Mouse (Mus musculus) intestine, postnatal 0 days (tissue): ENCODE results near the gene Mad1l1. TPM values are rescaled to one million over a fixed set of nuclear protein-coding genes. Genes with fewer than 3 reads are reported as not detected.
A peak's percentile ranks its signal among the peaks of the same experiment; 100 is the strongest.

Source experiments
- ATAC-seq: fragments of 200-750 bp; cut with Nextera tagmentation; 2 replicates; pipeline ENCODE4 v1.8.0; 2017; ENCODE audit warnings: mild to moderate bottlenecking, moderate TSS enrichment, moderate library complexity
- H3K27ac ChIP-seq: fragments of 300-500 bp; sonication (generic); 2 replicates; pipeline ENCODE4 v1.5.1; 2014; ENCODE audit warnings: mild to moderate bottlenecking, low read depth, low read length, moderate library complexity
- H3K27me3 ChIP-seq: fragments of 300-500 bp; sonication (generic); replicated peaks from 2 replicates; pipeline ENCODE4 v1.6.1; 2014; ENCODE audit warnings: low read length, mixed read lengths; ENCODE audit not compliant: control insufficient read depth, insufficient read depth
- H3K36me3 ChIP-seq: fragments of 300-500 bp; sonication (generic); 2 replicates; pipeline ENCODE4 v1.6.1; 2014; ENCODE audit warnings: mild to moderate bottlenecking, moderate library complexity; ENCODE audit not compliant: control insufficient read depth, insufficient read depth
- H3K4me1 ChIP-seq: fragments of 300-500 bp; sonication (generic); replicated peaks from 2 replicates; pipeline ENCODE4 v1.6.1; 2014; ENCODE audit warnings: antibody characterized with exemption, low read length, mixed read lengths; ENCODE audit not compliant: control insufficient read depth, insufficient read depth
- H3K4me2 ChIP-seq: fragments of 300-500 bp; sonication (generic); replicated peaks from 2 replicates; pipeline ENCODE4 v1.6.1; 2014; ENCODE audit warnings: low read depth, mild to moderate bottlenecking, moderate library complexity
- H3K4me3 ChIP-seq: fragments of 300-500 bp; sonication (generic); 2 replicates; pipeline ENCODE4 v1.5.1; 2014; ENCODE audit warnings: low read depth, low read length
- H3K9ac ChIP-seq: fragments of 300-500 bp; sonication (generic); 2 replicates; pipeline ENCODE4 v1.6.1; 2014; ENCODE audit warnings: mild to moderate bottlenecking, low read depth, low read length
- H3K9me3 ChIP-seq: fragments of 300-500 bp; sonication (generic); 2 replicates; pipeline ENCODE4 v1.6.1; 2016; ENCODE audit warnings: mixed run types; ENCODE audit not compliant: control insufficient read depth
- CTCF ChIP-seq: sonication (generic); IDR thresholded peaks from 2 replicates; pipeline ENCODE4 v1.5.1; 2016; ENCODE audit warnings: low read depth, mild to moderate bottlenecking, control low read depth, antibody characterized with exemption, moderate library complexity
- WGBS: fragments of 180-500 bp; shearing (Covaris S2); extraction: QIAGEN DNeasy Blood & Tissue Kit; methylation state at CpG from one replicate; pipeline ENCODE4 v1.1.7; 2014; 5-methylcytosine and 5-hydroxymethylcytosine counted together
- polyA plus RNA-seq: library from polyadenylated mRNA; unstranded; fragments of >200 nt; fragmentation: Nextera tagmentation; extraction: Ambion mirVana; gene quantifications from 2 replicates; pipeline ENCODE4 v1.2.1, GENCODE M21; 2015

Mad1l1 gene
- polyA plus RNA-seq, 1 experiment from 2014 or later, result 10.3 TPM

DNA sequence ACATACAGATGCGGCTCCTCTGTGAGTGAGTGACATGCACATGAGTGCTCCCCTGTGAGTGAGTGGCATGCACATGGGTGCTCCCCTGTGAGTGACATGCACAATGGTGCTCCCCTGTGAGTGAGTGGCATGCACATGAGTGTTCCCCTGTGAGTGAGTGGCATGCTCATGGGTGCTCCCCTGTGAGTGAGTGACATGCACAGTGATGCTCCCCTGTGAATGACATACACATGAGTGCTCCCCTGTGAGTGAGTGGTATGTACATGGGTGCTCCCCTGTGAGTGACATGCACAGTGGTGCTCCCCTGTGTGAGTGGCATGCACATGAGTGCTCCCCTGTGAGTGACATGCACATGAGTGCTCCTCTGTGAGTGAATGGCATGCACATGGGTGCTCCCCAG, 339.4 kb downstream of the Mad1l1 start:
- H3K9me3 ChIP-seq, result no peaks in the 10 kb centered on the region
- no peak for ATAC-seq
- no peak overlapping the region for H3K4me2 ChIP-seq
- H3K4me3 ChIP-seq, result no peak overlapping the region
- no peak overlapping the region for H3K27ac ChIP-seq
- TF ChIP-seq CTCF, result no peak
- 90% methylated on average over 1 of the region's 1 CpGs for WGBS
- H3K9ac ChIP-seq, result no peak overlapping the region
- H3K36me3 ChIP-seq, result no peaks in the 10 kb centered on the region
- H3K4me1 ChIP-seq, result no peaks in the 10 kb centered on the region
- peaks cover 20% of the 10 kb centered on the region for H3K27me3 ChIP-seq

DNA sequence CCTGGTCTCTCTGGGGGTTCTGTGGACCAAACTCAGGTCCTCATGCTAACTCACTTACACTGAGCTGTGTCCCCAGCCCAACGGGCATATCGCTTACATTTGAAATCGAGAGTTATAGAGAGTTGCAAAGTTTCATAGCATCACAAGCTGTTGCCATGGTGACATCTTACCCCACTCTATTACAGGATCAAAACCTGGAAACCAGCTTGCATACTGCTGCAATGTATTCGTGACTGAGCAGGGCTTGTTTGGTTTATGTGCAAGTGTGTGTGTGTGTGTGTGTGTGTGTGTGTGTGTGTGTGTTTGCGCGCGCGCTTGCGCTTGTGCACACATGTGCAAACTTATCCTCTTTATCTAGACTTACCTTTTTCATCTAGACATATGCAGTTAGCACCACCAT, 342.0 kb downstream of the Mad1l1 start:
- ATAC-seq, result no peak
- WGBS, result 79% methylated on average over 9 of the region's 9 CpGs
- H3K27me3 ChIP-seq, result peaks cover 30% of the 10 kb centered on the region
- no peaks in the 10 kb centered on the region for H3K4me1 ChIP-seq
- no peaks in the 10 kb centered on the region for H3K36me3 ChIP-seq
- no peaks in the 10 kb centered on the region for H3K9me3 ChIP-seq
- H3K4me2 ChIP-seq, result no peak overlapping the region
- no peak overlapping the region for H3K9ac ChIP-seq
- H3K27ac ChIP-seq, result no peak overlapping the region
- TF ChIP-seq CTCF, result no peak
- no peak overlapping the region for H3K4me3 ChIP-seq

DNA sequence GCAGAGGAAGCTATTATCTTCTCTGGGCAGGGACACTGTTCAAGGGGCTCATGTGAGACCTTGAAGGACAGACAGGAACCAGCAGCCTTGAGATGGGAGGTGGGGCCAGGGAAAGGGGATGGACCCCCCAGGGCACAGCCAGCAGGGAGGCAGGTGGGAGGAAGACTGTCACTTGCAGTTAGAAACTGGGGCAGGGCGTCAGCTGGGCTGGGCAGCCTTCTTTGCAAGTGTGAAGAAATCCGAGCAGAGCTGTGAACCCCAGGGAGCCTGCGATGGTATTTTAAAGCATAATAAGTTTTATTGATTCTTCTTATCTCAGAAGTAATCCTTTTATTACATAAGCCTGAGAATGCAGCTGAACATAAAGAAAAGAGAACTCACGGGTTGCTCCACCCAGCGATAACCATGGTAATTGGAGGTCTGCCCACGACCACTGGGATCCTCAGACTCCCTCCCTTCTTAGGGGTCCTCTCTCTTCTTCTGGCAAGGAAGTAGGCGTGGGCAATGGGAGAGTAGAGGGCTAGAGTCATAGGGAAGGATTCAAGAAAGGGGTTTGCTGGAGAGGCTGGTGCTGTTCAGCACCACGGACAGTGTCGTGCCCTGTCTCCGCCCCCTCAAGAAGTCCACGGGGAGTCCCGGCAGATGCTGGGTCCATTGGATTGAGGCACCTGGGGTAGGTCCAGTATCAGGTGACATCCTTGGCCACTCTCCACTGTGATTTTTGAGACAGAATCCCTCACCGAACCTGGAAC, 342.7 kb downstream of the Mad1l1 start:
- H3K27me3 ChIP-seq, result peaks cover 32% of the 10 kb centered on the region
- no peak for TF ChIP-seq CTCF
- 4% methylated on average over 13 of the region's 13 CpGs for WGBS
- ATAC-seq, result peak; percentile 37; the same call in 1 of the 2 replicates
- H3K9me3 ChIP-seq, result no peaks in the 10 kb centered on the region
- H3K36me3 ChIP-seq, result no peaks in the 10 kb centered on the region
- H3K27ac ChIP-seq, result no peak overlapping the region
- no peak overlapping the region for H3K9ac ChIP-seq
- H3K4me1 ChIP-seq, result no peaks in the 10 kb centered on the region
- H3K4me3 ChIP-seq, result no peak overlapping the region
- H3K4me2 ChIP-seq, result no peak overlapping the region

DNA sequence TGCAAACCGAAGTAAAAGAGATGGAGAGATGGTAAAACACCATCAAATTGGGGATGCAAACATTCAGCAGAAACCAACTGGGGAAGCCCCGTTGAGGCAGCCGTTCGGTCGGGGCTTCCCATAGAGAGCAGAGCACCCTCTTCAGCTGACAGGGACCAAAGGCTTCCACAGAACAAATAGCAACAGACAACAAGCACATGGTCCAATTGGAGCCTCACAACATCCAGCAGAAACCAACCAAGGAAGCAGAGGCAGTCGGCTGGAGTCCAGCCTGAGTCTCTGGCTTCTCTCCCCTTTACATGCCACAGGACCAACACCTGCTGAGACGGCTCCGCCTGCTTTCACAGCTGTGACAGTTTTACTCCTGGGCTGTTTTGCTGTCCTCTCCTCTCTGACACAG, 343.9 kb downstream of the Mad1l1 start:
- H3K36me3 ChIP-seq, result no peaks in the 10 kb centered on the region
- no peak overlapping the region for H3K9ac ChIP-seq
- WGBS, result 30% methylated on average over 8 of the region's 8 CpGs
- no peak overlapping the region for H3K4me3 ChIP-seq
- ATAC-seq, result no peak
- peaks cover 39% of the 10 kb centered on the region for H3K27me3 ChIP-seq
- H3K4me2 ChIP-seq, result no peak overlapping the region
- no peaks in the 10 kb centered on the region for H3K9me3 ChIP-seq
- TF ChIP-seq CTCF, result no peak
- H3K4me1 ChIP-seq, result no peaks in the 10 kb centered on the region
- no peak overlapping the region for H3K27ac ChIP-seq

DNA sequence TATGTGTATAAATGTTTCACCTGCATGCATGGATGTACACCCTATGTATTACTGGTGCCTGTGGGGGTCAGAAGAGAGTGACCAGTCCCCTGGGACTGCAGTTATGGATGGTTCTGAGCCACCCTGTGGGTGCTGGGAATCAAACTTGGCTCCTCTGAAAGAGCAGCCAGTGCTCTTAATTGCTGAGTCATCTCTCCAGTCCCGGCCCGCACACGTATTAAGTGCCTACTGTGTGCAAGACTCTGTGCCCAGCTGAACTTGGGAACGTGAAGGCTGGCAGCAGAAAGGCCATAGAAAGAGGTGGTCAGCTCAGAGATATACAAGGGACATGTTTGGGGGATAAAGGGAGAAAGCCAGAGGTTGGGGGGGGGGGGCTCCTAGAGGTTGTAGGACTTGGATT, 344.8 kb downstream of the Mad1l1 start:
- Histone ChIP-seq H3K4me3 (no peak overlapping the region), H3K27ac (no peak overlapping the region), H3K27me3 (peaks cover 32% of the 10 kb centered on the region), H3K36me3 (no peaks in the 10 kb centered on the region), H3K9ac (no peak overlapping the region), H3K4me1 (no peaks in the 10 kb centered on the region), H3K9me3 (no peaks in the 10 kb centered on the region), H3K4me2 (no peak overlapping the region)
- no peak for ATAC-seq
- TF ChIP-seq CTCF, result no peak
- 86% methylated on average over 4 of the region's 4 CpGs for WGBS

DNA sequence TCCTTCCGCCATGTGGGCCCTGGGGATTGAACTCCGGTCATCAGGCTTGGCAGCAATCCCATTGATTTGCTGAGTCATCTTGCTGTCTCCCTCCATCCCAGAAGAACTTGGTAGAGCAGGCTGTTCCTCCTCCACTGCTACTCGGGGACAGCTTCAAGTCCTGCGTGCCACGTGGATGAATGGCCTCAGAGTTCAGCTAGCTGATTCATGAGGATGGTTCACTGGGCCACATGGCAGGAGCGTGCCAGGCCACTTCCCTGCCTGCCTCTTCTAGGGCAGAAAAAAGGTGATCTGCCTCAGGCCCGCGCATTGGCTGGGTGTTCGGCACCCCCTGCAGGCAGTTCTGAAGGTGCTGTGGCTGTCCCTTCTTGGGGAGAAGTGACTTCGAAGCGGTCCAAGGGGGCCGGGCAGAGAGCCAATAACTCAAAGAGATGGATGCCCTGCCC, 351.1 kb downstream of the Mad1l1 start:
- TF ChIP-seq CTCF, result peak; percentile 62
- Histone ChIP-seq H3K4me3 (no peak overlapping the region), H3K27me3 (peaks cover 13% of the 10 kb centered on the region), H3K36me3 (no peaks in the 10 kb centered on the region), H3K9me3 (no peaks in the 10 kb centered on the region), H3K4me2 (no peak overlapping the region), H3K9ac (no peak overlapping the region), H3K4me1 (no peaks in the 10 kb centered on the region), H3K27ac (no peak overlapping the region)
- ATAC-seq, result no peak
- WGBS, result 42% methylated on average over 12 of the region's 12 CpGs
